Mouse (Mus musculus): ENCODE measurements around the gene Tshz2. TPM values are rescaled to one million over a fixed set of nuclear protein-coding genes. Genes with fewer than 3 reads are reported as not detected.

Tshz2 gene
- polyA plus RNA-seq, 1 experiment from 2014 or later = 7.2 TPM

GRCm38 (mm10) chr2:169958736-169959573 is 326.1 kb downstream of the Tshz2 start:
- no peak for ATAC-seq (ENCODE audit: low read depth)
- H3K4me1 ChIP-seq (replicated peaks; ENCODE audit: control insufficient read depth, insufficient read depth, low read length) = peaks cover 4% of the 10 kb centered on the region; the same call in 1 of the 2 replicates
- no peaks in the 10 kb centered on the region for H3K27me3 ChIP-seq (ENCODE audit: control insufficient read depth, insufficient read depth, low read depth, low read length)
- H3K27ac ChIP-seq (ENCODE audit: low read length) = no peak overlapping the region
- H3K9ac ChIP-seq (ENCODE audit: low read length) = no peak overlapping the region
- WGBS = 31% methylated on average over 17 of the region's 17 CpGs
- H3K9me3 ChIP-seq (ENCODE audit: control insufficient read depth, low read length) = no peaks in the 10 kb centered on the region
- no peak overlapping the region for H3K4me2 ChIP-seq (ENCODE audit: low read depth, low read length)
- H3K4me3 ChIP-seq (ENCODE audit: low read length) = no peak overlapping the region
- no peaks in the 10 kb centered on the region for H3K36me3 ChIP-seq (ENCODE audit: control insufficient read depth, insufficient read depth, low read length)

GRCm38 (mm10) chr2:169961463-169962230 is 328.8 kb downstream of the Tshz2 start:
- no peak overlapping the region for H3K27ac ChIP-seq (ENCODE audit: low read length)
- peak overlapping the region; percentile 61 for H3K4me2 ChIP-seq (ENCODE audit: low read depth, low read length)
- no peak overlapping the region for H3K9ac ChIP-seq (ENCODE audit: low read length)
- 24% methylated on average over 24 of the region's 24 CpGs for WGBS
- no peaks in the 10 kb centered on the region for H3K9me3 ChIP-seq (ENCODE audit: control insufficient read depth, low read length)
- H3K4me1 ChIP-seq (replicated peaks; ENCODE audit: control insufficient read depth, insufficient read depth, low read length) = peaks cover 4% of the 10 kb centered on the region; the same call in 1 of the 2 replicates
- peak overlapping the region; percentile 23 for H3K4me3 ChIP-seq (ENCODE audit: low read length)
- 0 out of 2 replicates have a peak, but pooled peaks have one; percentile 31 for ATAC-seq (ENCODE audit: low read depth)
- no peaks in the 10 kb centered on the region for H3K36me3 ChIP-seq (ENCODE audit: control insufficient read depth, insufficient read depth, low read length)
- no peaks in the 10 kb centered on the region for H3K27me3 ChIP-seq (ENCODE audit: control insufficient read depth, insufficient read depth, low read depth, low read length)

GRCm38 (mm10) chr2:169962231-169962600 is 329.4 kb downstream of the Tshz2 start:
- H3K4me1 ChIP-seq (replicated peaks; ENCODE audit: control insufficient read depth, insufficient read depth, low read length) = peaks cover 4% of the 10 kb centered on the region; the same call in 1 of the 2 replicates
- H3K4me2 ChIP-seq (ENCODE audit: low read depth, low read length) = no peak overlapping the region; the same call in 1 of the 2 replicates
- no peak overlapping the region for H3K27ac ChIP-seq (ENCODE audit: low read length)
- H3K36me3 ChIP-seq (ENCODE audit: control insufficient read depth, insufficient read depth, low read length) = no peaks in the 10 kb centered on the region
- H3K9me3 ChIP-seq (ENCODE audit: control insufficient read depth, low read length) = no peaks in the 10 kb centered on the region
- ATAC-seq (ENCODE audit: low read depth) = no peak
- no peak overlapping the region for H3K9ac ChIP-seq (ENCODE audit: low read length)
- H3K4me3 ChIP-seq (ENCODE audit: low read length) = no peak overlapping the region
- WGBS = 26% methylated on average over 8 of the region's 8 CpGs
- H3K27me3 ChIP-seq (ENCODE audit: control insufficient read depth, insufficient read depth, low read depth, low read length) = no peaks in the 10 kb centered on the region

- 60% methylated on average over 8 of the region's 8 CpGs for WGBS
- Histone ChIP-seq H3K4me3 (ENCODE audit: low read length) (no peak overlapping the region), H3K4me1 (replicated peaks; ENCODE audit: control insufficient read depth, insufficient read depth, low read length) (peaks cover 4% of the 10 kb centered on the region; the same call in 1 of the 2 replicates), H3K27me3 (ENCODE audit: control insufficient read depth, insufficient read depth, low read depth, low read length) (no peaks in the 10 kb centered on the region), H3K36me3 (ENCODE audit: control insufficient read depth, insufficient read depth, low read length) (no peaks in the 10 kb centered on the region), H3K9ac (ENCODE audit: low read length) (no peak overlapping the region), H3K27ac (ENCODE audit: low read length) (no peak overlapping the region), H3K9me3 (ENCODE audit: control insufficient read depth, low read length) (no peaks in the 10 kb centered on the region), H3K4me2 (ENCODE audit: low read depth, low read length) (no peak overlapping the region)
- ATAC-seq (ENCODE audit: low read depth) = no peak; the same call in 1 of the 2 replicates
Observed at GRCm38 (mm10) chr2:169962776-169963175, 330.0 kb downstream of the Tshz2 start.

GRCm38 (mm10) chr2:169970481-169970880 is 337.7 kb downstream of the Tshz2 start:
- Histone ChIP-seq H3K27ac (ENCODE audit: low read length) (no peak overlapping the region), H3K27me3 (ENCODE audit: control insufficient read depth, insufficient read depth, low read depth, low read length) (no peaks in the 10 kb centered on the region), H3K4me2 (ENCODE audit: low read depth, low read length) (no peak overlapping the region), H3K9me3 (ENCODE audit: control insufficient read depth, low read length) (no peaks in the 10 kb centered on the region), H3K4me3 (ENCODE audit: low read length) (no peak overlapping the region), H3K36me3 (ENCODE audit: control insufficient read depth, insufficient read depth, low read length) (no peaks in the 10 kb centered on the region), H3K4me1 (replicated peaks; ENCODE audit: control insufficient read depth, insufficient read depth, low read length) (no peaks in the 10 kb centered on the region), H3K9ac (ENCODE audit: low read length) (no peak overlapping the region)
- WGBS = 95% methylated on average over 6 of the region's 6 CpGs
- ATAC-seq (ENCODE audit: low read depth) = no peak

GRCm38 (mm10) chr2:169982925-169983324 is 350.1 kb downstream of the Tshz2 start:
- Histone ChIP-seq H3K27me3 (ENCODE audit: control insufficient read depth, insufficient read depth, low read depth, low read length) (no peaks in the 10 kb centered on the region), H3K4me1 (replicated peaks; ENCODE audit: control insufficient read depth, insufficient read depth, low read length) (no peaks in the 10 kb centered on the region), H3K9ac (ENCODE audit: low read length) (no peak overlapping the region), H3K27ac (ENCODE audit: low read length) (no peak overlapping the region), H3K36me3 (ENCODE audit: control insufficient read depth, insufficient read depth, low read length) (no peaks in the 10 kb centered on the region), H3K9me3 (ENCODE audit: control insufficient read depth, low read length) (no peaks in the 10 kb centered on the region), H3K4me3 (ENCODE audit: low read length) (no peak overlapping the region), H3K4me2 (ENCODE audit: low read depth, low read length) (no peak overlapping the region)
- WGBS = 89% methylated on average over 10 of the region's 10 CpGs
- no peak for ATAC-seq (ENCODE audit: low read depth)

GRCm38 (mm10) chr2:169987186-169987585 is 354.4 kb downstream of the Tshz2 start:
- H3K4me2 ChIP-seq (ENCODE audit: low read depth, low read length) = no peak overlapping the region
- 63% methylated on average over 13 of the region's 13 CpGs for WGBS

GRCm38 (mm10) chr2:169989186-169989585 is 356.4 kb downstream of the Tshz2 start:
- H3K9me3 ChIP-seq (ENCODE audit: control insufficient read depth, low read length) = no peaks in the 10 kb centered on the region
- 88% methylated on average over 1 of the region's 1 CpGs for WGBS
- no peak for ATAC-seq (ENCODE audit: low read depth)
- H3K27me3 ChIP-seq (ENCODE audit: control insufficient read depth, insufficient read depth, low read depth, low read length) = no peaks in the 10 kb centered on the region
- H3K36me3 ChIP-seq (ENCODE audit: control insufficient read depth, insufficient read depth, low read length) = no peaks in the 10 kb centered on the region
- H3K4me1 ChIP-seq (replicated peaks; ENCODE audit: control insufficient read depth, insufficient read depth, low read length) = no peaks in the 10 kb centered on the region
- H3K9ac ChIP-seq (ENCODE audit: low read length) = no peak overlapping the region
- H3K4me2 ChIP-seq (ENCODE audit: low read depth, low read length) = no peak overlapping the region
- no peak overlapping the region for H3K4me3 ChIP-seq (ENCODE audit: low read length)
- no peak overlapping the region for H3K27ac ChIP-seq (ENCODE audit: low read length)

More at GRCm38 (mm10) chr2:169987186-169987585, 354.4 kb downstream of the Tshz2 start:
- no peak for ATAC-seq (ENCODE audit: low read depth)
- no peak overlapping the region for H3K27ac ChIP-seq (ENCODE audit: low read length)
- H3K9ac ChIP-seq (ENCODE audit: low read length) = no peak overlapping the region
- H3K4me1 ChIP-seq (replicated peaks; ENCODE audit: control insufficient read depth, insufficient read depth, low read length) = no peaks in the 10 kb centered on the region
- H3K9me3 ChIP-seq (ENCODE audit: control insufficient read depth, low read length) = no peaks in the 10 kb centered on the region
- no peaks in the 10 kb centered on the region for H3K27me3 ChIP-seq (ENCODE audit: control insufficient read depth, insufficient read depth, low read depth, low read length)
- H3K4me3 ChIP-seq (ENCODE audit: low read length) = no peak overlapping the region
- H3K36me3 ChIP-seq (ENCODE audit: control insufficient read depth, insufficient read depth, low read length) = no peaks in the 10 kb centered on the region

- ATAC-seq (ENCODE audit: low read depth) = no peak
- H3K9me3 ChIP-seq (ENCODE audit: control insufficient read depth, low read length) = no peaks in the 10 kb centered on the region
- H3K36me3 ChIP-seq (ENCODE audit: control insufficient read depth, insufficient read depth, low read length) = no peaks in the 10 kb centered on the region
- H3K27me3 ChIP-seq (ENCODE audit: control insufficient read depth, insufficient read depth, low read depth, low read length) = no peaks in the 10 kb centered on the region; the same call in 1 of the 2 replicates
- H3K4me2 ChIP-seq (ENCODE audit: low read depth, low read length) = no peak overlapping the region
- H3K4me3 ChIP-seq (ENCODE audit: low read length) = no peak overlapping the region
- H3K4me1 ChIP-seq (replicated peaks; ENCODE audit: control insufficient read depth, insufficient read depth, low read length) = peaks cover 6% of the 10 kb centered on the region
- 83% methylated on average over 7 of the region's 7 CpGs for WGBS
- H3K9ac ChIP-seq (ENCODE audit: low read length) = no peak overlapping the region
- no peak overlapping the region for H3K27ac ChIP-seq (ENCODE audit: low read length)
Observed at GRCm38 (mm10) chr2:169990991-169991390, 358.2 kb downstream of the Tshz2 start.
